Mouse (Mus musculus): ENCODE results near the gene Patj.

Gene Patj

DNA sequence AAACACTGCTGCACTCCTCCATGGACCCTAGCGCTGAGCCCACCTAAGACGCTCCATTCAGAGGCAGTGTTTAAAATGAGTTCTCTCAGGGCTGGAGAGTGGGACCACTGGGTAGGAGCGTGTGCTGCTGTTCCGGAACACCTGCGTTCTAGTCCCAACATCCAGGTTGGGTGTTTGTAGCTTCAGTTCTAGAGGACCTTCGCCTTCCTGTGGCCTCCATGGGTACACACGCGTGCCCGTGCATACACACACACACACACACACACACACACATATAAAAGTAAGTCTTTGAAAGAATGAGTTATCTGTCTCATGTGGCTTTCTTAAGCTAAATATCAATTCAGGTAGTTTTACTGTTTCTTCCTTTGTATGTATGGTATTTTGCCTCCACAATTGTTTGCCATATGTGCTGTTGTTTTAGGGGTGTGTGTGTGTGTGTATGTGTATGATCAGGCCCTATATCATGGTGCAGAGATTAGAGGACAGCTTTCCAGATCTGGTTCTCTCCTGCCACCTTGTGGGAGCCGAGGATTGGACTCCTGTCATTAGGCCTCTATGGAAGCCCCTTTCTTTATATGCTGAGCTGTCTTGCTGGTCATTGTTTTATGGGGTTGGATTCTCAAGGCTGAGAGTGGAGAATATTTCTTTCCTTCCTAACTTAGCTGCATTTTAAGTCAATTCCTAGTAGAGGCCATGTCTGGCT lies 49.0 kb downstream of the Patj start:
- in situ Hi-C loops (cut with MboI, MseI): no loop called here

DNA sequence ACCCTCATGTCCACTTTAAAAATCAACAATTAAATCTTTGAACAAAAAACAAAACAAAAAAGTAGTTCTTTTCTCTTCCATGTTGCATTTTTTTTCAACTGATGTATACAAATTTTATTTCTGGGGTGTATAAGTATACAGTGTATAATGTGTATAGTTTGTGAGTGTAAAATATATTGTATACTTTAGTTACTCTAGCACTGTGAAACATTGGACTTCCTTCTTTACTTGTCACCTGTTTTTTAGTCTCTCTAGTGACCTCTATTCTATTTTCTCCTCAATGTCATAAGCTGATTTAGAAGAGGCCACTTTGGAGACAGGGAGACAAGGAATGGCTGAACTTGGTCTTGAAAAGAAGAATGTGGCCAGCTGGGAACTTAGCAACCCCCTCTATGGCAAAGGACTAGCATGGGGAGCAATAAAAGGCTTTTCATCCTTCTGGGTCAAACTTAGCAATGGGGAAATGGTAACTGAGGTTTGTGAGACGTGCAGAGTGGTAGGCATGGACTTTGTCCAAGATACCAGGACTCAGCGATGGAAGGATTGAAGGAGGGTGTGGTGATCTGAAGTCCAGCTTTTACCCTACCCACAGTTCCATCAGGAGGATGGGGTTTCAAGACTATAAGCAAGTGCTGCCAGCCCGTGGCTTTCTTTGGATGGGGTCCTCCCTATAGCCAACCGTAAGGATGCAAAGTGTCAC lies 54.1 kb downstream of the Patj start:
- in situ Hi-C loops (cut with MboI, MseI): no loop called here

DNA sequence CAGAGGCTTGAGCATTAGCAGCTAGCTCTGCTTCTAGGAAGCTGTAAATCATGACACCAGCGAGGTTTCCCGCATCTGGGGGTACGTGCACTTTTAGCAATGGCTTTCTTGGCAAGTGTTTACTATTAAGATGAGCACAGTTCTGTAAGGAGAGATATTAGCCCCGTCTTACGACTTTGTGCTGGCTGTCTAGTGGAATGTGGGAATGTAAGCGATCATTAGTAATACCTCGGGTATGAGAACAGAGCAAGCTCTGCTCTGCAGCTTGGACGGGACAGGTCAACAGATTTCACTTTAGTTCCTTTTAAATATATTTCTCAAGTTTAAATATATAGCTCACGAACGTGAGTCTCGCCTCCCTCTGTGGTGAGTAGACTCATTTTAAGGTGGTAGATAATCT lies 54.7 kb downstream of the Patj start:
- in situ Hi-C loops (cut with MboI, MseI): no loop called here

DNA sequence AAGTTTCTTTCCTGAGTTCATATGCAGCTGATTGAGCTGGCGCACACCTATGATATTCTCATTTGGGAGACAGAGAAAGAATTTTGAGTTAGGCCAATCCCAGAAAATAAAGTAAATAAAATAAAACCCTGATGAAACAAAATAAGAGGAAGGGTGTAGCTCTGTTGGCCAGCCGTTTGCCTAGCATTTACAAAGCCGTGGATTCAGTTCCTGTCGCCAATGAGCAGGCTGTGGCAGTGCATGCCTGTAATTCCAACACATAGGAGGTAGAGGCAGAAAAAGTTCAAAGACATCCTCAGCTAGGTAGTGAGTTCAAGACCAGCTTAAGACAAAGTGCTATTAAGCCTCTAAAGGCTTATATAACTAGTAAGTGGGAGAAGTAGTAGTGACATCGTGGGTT lies 55.2 kb downstream of the Patj start:
- in situ Hi-C loops (cut with MboI, MseI): no loop called here

DNA sequence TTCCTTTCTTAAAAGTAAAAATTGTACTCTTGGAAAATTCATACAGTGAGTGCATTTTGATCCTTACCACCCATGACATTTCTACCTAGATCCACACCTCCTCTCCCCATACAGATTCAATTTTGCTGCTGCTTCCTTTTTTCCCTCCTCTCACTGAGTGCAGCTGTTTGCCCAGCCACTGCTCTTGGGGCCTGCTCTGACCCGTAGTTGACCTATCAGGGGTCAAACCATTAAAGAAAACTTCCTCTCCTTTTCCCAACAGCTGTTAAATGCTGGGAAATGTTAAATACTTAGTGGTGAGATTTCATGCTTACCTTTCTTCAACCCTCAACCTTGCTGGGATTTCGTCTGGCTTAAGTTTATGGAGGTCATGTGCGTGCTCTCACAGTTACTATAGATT lies 55.7 kb downstream of the Patj start:
- in situ Hi-C loops (cut with MboI, MseI): no loop called here

DNA sequence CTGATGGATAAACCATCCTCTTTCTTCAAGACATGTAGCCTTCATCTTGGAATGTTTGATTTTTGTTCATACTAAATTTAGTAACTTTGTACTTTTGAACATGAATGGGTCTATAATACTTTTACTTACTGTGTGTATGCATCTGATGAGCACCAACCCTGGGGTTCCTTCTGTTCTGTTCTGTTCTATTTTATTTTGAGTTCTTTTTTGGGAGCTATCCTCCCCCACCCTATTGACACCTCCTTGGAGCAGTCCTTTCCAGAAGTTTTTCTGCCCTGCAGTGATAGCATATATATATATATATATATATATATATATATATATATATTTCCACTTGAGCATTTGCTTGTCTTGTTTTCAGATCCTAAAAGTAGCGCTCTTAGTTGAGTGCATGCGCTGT lies 57.1 kb downstream of the Patj start:
- in situ Hi-C loops (cut with MboI, MseI): no loop called here

DNA sequence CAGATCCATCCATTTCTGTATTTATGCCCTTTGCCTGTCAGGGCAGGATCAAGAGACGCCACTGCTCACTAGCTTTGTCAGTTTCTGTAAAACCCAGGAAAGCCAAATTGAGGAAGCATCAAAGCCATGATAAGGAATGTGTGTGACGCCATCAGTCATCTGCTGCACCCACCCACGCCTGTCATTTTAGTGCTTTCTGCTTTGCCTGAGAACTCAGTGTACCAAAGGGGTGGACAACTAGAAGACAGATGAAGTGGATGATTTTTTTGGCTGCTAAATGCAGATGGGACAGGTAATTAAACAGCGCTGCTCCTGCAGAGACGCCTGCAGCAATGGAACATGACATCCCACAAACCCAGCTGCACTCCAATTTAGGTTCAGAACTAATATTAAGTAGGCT lies 57.6 kb downstream of the Patj start:
- in situ Hi-C loops (cut with MboI, MseI): no loop called here

DNA sequence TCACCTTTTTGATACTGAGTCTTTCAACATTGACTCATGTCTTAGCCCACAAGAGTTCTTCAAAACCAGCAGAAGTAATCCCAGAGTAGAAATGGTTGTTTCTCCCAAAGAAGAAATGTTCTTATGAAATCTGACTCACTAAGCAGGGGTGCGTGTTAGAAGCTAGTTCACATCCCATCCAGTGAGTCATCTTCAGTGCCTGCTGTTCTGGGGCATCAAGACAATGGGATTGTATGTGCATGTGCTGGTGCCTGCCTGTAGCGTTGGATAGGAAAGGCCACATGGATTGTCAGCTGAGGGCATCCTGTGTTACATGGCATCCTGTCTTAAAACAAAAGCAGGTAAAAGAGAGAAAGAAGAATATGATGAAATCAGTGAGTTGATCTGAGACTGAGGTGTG lies 59.8 kb downstream of the Patj start:
- in situ Hi-C loops (cut with MboI, MseI): no loop called here

DNA sequence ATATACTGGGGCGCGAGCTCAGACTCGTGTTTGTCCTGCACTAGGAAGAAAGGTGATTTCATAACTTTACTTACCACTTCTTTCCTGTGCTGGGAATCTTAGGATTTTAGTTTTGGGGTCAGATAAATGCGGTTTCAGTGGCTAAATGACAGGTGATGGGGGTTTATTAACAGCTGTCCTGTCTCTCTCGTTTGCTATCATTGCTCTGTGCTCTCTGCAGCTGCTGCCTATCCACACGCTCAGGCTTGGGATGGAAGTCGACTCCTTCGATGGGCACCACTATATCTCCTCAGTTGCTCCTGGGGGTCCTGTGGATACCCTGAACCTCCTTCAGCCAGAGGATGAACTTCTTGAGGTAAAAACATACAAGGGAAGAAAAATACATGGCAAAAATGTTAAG lies 60.3 kb downstream of the Patj start:
- in situ Hi-C loops (cut with MboI, MseI): no loop called here

DNA sequence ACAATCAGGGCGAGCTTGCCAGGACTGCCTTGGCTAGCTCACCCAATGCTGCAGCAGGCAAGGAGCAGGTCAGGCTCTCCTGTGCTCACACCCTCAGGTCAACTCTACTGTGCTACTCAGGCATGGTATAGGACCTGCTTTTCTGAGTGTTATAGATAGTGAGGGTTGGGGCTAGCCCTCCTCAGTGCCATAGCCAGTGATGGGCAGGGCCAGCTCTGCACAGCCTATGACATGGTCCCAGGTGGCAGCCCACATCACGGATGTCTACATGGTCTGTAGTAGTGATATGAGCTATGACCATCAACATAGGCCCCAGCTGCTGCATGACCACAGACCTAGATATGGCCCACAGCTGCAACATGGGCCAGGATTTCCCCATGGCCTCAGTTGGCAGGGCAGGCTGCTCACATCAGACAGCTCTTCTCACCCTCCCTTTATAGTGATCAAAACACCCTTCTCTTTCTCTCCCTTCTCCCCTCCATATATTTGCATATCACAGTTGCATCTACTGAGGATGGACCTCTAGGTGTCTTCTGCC lies 66.3 kb downstream of the Patj start:
- in situ Hi-C loops (cut with MboI, MseI): no loop called here

DNA sequence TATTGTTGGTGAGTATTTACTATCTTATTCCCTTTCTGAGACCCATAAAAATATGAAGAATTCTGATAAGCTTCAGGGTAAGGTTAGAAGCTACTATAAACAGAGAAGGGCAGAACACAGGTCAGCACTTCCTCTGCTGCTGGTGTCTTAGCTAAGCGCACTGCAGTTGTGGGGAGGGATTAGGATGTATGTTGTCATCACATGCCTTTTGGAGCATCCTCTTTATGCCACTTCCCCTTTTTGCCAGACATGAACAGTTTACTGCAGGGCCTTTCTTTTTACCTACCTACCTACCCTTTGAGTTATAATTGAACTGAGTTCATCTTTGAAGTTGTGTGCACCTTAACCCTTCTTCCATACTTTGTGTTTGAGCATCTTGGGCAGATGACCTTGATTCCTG lies 69.9 kb downstream of the Patj start:
- in situ Hi-C loops (cut with MboI, MseI): no loop called here

DNA sequence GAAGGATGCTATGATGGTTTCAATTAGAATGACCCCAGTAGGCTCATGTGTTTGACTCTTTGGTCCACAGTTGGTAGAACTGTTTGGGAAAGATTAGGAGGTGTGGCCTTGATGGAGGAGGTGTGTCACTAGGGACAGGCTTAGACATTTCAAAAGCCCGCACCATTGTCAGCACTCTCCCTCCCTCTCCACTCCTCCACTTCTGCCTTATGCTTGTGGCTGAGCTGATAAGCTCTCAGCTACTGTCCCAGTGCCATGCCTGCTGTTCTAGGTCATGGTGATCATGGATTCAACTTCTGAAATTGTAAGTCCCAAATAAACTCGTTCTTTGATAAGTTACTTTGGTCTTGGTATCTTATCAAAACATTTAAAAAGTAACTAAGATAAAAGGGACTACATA lies 70.3 kb downstream of the Patj start:
- in situ Hi-C loops (cut with MboI, MseI): no loop called here

DNA sequence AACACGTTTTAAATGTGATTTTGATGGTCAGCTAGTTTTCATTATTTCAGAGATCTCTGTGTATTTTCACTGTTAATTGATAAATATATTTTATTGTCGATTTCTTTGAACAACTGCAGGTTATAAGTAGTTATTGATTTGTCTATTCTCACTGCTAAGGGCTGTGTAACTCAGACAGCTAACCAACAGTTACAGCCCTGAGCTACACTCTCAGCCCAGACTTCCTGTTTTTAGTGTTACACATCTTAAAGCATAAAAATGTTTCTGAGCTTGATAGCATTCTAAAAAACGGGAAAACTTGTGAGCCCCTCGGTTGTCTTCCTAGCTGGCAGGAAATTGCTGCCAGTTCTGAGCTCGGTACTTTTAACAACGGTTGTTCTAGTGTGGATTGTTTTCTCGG lies 75.8 kb downstream of the Patj start:
- in situ Hi-C loops (cut with MboI, MseI): no loop called here

DNA sequence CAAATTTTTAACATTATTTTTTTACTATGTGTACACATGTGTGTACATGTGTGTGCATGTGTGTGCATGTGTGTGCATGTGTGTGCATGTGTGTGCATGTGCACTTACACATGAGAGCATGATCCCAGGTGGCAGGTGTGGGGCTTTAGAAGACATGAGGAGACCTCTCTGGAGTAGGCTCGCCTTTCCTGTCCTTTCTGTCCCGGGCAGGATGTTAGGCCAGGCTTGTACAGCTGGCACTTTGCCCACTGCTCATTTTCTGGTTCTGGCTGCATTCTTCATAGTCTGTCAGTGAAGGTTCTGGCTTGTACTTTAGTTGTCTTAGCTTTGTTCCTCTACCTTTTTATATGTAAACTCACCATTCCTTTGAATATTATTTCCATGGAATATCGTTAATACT lies 77.9 kb downstream of the Patj start:
- in situ Hi-C loops (cut with MboI, MseI): no loop called here

DNA sequence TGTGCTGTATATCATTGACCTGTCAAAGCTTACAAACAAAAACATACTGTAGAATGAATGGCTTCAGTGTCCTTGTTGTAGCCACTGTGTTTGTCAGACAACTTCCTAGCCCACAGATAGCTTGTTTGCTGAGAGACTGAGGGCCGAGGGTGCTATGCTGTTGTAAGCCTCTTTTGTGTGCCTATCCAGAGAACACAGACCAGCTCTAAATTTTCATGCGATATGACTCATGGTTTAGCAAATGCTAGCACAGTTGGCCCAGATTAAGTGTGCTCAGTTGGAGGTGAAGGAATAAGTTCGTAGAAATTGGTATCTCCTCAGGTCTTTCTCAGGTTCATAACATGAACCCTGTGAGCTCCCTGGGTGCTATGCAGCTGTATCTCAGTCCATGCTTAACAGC lies 82.4 kb downstream of the Patj start:
- in situ Hi-C loops (cut with MboI, MseI): no loop called here

DNA sequence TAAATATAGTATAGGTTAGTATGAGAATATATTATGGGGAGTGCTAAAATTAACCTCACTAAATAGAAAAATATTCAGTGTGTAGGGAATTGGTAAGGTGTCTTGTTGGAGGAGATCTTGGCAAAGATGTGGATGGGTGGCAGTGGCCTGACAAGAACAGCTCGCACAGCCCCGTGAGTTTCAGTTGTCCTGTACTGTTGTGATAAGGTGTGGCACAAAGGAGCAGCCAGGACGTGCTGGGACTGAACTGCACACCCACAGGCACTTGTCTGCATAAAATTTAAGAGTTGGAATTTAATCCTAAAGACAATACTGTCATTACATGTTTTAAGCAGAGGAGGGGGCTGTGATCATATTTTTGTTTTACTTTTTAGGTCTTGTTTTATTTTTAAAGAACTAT lies 90.9 kb downstream of the Patj start:
- in situ Hi-C loops (cut with MboI, MseI): no loop called here

DNA sequence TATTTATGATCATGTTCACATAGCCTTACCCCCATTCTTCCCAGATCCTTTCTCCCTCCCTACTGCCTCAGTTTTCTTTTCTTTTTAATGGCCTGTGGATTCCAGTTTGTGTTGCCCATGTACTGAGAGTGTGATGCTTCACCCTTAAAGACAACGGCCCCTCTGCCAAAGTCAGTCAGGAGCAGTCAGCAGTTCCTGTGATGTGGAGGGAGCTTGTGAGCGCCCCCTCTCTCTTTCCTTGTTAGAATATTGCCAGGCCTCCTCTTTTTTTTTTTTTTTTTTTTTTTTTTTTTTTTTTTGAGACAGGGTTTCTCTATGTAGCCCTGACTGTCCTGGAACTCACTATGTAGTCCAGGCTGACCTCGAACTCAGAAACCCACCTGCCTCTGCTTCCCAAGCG lies 91.3 kb downstream of the Patj start:
- in situ Hi-C loops (cut with MboI, MseI): no loop called here

DNA sequence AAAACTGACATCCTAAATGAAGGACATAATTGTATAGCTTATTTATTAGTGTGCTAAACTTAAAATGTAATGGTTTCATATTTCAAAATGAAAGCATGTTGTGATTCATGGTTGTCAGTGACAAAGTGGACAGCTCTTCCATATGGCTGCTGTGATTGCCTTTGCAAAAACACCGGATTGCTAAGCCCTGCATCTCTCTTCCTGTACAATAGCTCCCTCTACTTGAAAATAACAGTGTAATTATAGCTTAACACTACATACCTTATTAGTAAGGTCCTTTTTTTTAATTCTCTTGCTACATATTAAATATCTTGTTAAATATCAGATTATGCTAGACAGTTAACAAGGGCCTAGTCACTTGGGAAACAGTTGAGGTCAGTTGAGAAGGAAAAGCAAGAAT lies 93.8 kb downstream of the Patj start:
- in situ Hi-C loops (cut with MboI, MseI): no loop called here

DNA sequence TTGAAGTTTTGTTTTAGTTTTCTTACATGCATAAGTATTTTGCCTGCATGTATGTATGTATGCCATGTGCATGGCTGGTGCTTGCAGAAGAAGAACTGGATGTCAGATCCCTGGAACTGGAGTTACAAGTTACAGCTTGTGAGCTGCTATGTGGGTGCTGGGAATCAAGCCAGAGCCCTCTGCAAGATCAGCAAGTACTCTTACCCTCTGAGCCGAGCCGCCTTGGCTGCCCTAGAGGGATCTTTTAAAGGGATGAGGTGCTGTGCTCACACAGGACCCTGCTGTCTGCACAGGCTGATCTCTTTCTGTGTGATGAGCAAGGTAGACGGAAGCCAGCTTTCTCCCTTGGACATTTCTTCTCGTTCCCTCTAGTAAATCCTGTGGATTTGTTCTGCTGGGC lies 102.8 kb downstream of the Patj start:
- in situ Hi-C loops (cut with MboI, MseI): no loop called here

DNA sequence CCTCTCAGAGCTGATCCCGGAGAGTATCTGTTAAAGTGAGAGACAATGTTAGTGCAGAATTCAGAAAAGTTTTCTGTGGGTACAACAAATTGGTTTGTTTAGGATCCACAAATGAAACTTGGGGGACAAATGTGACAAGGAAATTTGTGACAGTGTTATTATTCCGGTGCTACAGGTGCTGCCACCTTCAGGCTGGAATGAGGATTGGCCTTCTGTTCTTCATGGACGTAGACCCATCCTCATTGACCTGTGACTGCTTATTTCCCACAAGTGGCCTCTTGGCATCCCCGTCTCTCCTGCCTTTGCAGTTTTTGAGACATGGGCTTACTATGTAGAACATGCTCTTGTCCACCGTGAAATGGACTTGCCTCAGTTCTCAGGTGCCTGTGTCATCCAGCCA lies 104.6 kb downstream of the Patj start:
- in situ Hi-C loops (cut with MboI, MseI): no loop called here

DNA sequence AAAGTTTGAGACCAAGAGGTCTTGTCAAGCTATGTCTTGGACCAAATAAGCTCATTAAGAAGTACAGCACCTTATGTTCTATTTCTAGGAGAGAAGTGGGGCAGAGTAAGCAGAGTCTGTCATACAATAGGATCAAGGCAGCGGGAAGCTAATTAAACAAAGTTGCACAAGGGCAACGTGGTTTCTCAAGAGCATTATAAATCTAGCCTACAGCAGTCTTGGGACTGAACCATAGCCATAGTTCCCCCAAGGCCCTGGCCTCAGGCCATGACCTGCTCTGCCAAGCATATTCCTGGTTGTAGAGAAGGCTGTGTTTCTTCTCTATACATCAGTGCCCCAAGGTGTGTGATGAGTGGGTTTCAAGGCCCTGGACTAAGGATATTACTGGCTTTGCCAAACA lies 105.3 kb downstream of the Patj start:
- in situ Hi-C loops (cut with MboI, MseI): no loop called here

DNA sequence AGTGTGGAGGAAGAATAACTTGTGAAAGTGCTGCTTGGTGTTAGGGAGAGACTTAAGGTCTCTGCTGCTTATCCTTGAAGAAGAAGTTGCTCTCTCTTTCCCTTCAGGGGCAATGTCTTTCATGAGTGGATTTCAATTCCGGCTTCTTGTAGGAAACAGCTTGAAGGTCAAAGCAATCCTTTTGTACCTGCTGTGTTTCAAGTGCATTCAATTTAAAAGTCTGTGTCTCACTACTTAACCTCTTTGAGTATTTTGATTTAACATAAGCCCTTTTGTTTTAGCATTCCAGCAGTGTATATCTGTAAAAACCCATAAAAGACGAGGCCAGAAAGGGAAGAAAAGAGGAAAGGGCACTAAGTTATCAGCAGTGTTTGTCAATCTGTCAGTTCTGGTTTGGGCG lies 109.2 kb downstream of the Patj start:
- in situ Hi-C loops (cut with MboI, MseI): no loop called here

DNA sequence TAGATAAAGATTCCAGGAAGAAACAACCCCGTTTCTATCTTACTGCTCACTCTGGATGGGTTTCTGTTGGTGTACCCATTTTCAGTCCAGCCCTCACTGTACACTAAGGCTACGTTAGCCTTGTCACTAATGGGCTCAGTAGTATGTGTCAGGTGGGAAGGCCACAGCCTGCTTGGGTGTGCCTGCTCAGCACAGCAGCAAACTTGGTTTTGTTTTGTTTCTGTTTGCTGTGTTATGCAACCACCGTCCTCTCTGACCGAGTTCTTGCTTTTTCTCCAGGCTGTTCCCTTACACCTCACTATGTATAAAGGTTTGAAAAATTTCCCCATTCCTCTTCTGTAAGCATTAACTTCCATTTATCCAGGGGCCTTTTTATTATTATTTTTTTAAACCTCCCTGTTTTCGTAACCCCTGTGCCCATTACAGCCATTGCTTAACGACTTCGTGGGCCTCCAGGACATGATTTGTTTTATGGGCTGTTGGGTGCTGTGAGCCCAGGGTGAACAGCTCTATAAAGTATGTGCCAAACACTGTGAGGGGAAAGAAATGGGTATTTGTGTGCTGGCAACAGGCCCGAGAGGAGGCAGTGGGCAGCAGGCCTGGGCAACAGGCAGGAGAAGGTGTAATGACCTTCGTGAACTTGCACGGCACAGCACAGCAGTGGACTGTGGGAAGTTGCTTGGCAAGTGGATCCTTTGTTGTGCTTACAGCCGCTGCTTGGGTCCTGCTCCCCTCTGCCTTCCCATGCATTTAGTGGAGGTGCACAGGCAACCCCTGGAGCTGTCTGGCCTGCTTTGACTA lies 113.1 kb downstream of the Patj start:
- in situ Hi-C loops (cut with MboI, MseI): no loop called here
